Mouse (Mus musculus): Measurements from ENCODE around the gene Tmem60.

Tmem60 gene

DNA sequence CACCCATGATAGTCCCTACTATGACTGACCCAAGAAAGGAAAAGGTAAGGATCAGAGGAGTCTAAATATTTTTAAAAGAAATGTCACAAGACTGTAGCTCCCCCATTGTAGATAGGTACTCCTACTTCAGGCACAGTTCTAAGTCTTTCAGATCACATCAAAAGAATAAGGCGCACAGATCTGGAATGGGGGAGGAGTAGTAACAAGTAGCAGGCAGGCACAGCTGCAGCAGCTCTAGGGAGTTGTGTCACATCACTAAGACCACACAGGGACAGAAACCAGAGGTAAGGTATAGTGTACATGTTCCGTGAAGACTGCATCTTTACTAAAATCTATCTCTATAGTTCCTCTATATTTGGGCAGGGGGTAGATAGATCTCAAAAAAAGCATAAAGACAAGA lies 29.8 kb downstream of the Tmem60 start:
- DNase-seq (ENCODE audit: low spot score), result no peak

DNA sequence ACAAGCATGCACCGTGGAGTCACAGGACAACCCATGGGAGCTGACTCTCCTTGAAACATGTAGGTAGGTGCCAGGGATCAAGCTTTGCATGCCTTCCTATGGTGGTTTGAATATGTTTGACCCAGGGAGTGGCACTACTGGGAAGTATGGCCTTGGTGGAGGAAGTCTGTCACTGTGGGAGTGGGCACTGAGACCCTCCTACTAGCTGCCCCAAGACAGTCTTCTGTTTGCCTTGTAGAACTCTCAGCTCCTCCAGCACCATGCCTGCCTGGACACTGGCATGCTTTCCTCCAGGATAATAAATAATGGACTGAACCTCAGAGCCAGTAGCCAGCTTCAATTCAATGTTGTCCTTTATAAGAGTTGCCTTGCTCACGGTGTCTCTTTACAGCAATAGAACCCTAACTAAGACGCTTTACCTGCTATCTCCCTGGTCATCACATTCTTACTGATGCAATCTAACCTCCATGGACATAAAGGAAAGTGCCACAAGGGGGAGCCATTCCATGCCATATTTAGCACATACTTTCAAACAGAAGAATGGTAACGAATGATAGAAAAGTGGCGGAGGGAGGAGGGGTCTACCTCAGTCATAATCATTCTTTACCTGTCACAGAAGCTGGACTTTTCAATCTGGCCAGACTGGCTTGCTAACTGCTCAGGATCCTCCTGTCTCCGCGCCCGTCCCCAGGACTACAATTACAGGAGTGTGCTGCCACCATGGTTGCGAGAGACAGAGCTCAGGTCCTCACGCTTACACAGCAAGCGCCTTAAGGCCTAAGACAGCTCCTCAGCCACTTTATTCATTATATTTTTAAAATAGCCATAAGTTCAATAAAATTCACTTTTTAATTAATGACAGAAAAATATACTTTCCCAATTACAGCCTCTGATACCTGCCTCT lies 31.6 kb downstream of the Tmem60 start:
- DNase-seq (ENCODE audit: low spot score), result peak; percentile 66

DNA sequence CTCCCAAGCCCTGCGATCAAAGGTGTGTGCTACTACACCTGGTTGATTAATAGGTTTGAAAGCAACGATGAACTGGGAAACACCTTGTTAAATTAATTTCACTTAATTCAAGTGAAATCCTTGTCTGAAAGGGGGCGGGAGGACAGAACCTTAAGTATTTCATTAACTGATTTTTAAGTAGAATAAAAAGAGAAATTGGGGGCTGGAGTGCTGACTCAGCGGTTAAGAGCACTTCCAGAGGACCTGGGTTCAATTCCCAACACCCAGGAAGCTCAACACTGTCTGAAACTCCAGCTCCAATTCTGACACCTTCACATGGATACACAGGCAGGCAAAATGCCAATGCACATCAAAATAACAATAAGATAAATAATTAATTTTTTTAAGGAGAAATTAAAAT lies 37.0 kb downstream of the Tmem60 start:
- DNase-seq (ENCODE audit: low spot score), result no peak

DNA sequence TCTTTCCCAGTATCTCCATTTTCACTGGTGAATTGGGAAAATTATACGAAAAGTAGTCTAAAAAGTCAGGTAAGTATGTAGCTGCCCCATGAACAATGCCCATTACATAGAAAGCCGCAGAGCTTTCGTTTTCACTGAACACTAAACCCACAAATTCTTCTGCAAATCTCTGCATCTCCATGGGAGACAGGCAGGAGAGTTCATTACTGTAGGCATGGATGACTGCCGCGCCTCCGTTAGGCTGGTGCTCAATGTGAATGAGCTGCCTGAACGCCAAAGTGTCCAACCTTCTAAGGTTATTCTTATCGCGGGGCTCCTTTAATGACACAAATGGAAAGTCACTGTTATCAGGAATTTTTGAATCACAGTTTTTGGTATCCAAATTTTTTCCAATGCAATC lies 37.6 kb downstream of the Tmem60 start:
- no peak for DNase-seq (ENCODE audit: low spot score)

DNA sequence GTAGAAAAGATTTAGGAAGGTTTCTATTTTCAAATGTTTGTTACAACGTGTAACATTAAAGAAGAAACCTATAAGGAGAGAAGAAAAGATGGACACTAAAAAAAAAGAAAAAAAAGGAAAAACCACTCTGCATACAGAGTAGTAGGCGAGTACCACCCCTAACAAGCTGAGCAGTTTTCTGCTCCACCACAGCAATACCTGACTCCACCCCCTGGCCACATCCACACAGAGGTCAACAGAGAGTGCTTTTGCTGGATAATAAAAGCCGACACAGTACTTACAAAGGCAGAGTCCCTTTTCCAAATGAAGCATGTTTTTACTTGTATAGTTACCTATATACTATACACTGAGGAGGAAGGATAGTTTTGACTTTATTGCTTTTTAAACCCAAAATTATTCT lies 42.6 kb downstream of the Tmem60 start:
- no peak for DNase-seq (ENCODE audit: low spot score)

DNA sequence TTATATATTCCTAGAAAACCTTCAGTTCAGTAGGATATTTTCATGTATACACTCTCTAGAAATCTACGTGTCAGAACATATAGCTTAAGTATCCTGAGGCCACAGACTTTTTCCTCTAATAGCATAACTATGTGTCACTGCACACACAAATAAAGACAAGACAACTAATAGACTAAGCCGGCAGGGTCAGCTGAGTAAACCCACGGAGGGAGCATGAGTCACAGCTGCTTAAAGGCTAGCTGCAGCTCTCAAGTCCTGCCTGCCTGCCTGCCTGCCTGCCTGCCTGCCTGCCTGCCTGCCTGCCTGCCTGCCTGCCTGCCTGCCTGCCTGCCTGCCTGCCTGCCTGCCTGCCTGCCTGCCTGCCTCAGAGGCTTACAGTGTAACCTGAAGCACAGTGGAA lies 43.5 kb downstream of the Tmem60 start:
- no peak for DNase-seq (ENCODE audit: low spot score)

DNA sequence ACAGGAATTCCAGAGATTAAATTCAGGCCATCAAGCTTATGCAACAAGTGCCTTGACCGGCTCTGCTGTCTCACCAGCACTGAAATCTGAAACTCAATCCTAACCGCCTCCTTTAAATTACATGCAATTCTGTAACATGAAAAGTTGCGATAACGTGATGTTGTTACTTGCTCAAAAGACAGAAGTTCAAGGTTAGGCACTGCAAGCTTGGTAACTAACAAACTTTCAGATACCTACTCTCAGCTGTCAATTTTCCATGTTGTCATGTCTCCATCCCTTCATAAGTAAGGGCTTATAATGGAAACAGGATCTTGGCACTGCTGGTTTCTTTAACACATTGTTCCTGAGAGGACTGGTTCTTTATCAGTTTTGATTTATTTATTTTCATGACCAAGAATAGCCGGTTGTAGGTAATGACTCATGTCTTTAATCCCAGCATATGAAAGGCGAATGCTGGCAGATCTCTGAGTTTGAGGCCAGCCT lies 47.7 kb downstream of the Tmem60 start:
- no peak for DNase-seq (ENCODE audit: low spot score)

DNA sequence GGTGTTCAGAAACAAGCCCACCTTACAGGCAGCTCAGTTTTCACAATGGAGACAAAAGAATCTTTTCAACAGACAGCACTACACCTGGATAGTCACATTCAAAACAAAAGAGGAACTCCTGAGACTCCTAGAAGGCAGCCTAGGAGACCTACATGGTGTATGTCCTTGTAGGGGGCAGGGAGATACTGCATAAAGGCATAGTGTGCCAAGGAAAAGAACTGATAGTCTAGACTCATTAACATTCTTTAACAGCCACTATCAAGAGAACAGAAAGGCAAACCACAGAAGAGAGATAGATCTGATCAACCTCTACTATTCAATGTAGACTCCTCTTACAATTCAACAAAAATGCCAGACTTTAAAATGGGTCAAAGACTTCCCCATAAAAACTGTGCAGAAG lies 48.4 kb downstream of the Tmem60 start:
- no peak for DNase-seq (ENCODE audit: low spot score)

DNA sequence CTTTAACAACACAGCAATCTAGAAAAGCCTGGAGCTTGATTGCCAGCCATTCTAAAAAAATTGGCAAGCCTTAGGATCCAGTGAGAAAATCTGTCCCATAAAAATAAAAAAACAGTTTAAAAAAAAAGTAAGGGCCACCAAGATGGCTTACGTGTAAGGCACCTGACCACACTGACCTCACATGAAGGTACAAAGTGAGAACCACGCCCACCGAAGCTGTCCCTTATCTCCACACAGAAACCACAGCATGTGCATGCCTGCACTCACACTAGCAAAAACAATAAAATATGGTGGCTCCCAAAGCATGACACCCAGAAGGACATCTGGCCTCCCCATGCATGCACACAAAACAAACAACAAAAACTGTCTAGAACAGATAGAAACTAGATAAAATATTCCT lies 49.3 kb downstream of the Tmem60 start:
- DNase-seq (ENCODE audit: low spot score), result no peak

DNA sequence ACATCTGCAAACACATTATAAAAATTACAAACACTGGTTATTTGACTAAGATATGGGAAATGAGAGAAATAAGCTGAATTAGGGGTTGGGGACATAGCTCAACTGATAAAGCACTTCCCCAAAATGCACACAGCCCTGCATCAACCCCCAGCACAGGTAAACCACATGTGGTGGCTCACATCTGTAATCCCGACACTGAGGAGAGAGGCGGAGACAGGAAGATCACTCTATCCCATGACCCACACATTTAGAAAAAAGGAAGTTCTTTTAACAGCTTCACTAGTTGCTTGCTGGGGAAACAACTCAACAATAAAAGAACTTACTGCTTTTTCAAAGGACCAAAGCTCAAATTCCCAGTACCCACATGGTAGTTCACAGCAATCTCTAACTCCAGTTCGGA lies 50.6 kb downstream of the Tmem60 start:
- DNase-seq (ENCODE audit: low spot score), result no peak

DNA sequence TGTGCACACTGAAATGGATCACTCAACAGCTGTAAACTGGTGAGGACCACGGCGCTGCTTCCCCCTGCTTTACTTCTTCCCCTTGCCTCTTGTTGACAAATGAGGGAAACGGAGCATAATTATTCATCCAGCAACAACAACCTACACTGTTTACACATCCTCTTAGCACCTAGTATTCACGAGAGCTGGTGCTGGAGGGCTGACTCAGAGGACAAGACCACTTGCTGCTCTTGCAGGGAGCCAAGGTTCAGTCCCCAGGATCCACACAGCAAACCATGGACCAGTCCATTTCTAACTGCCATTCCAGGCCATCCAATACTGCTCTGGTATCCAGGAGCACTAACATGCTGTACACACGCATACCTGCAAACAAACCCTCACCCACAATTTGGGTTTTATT lies 53.9 kb downstream of the Tmem60 start:
- no peak for DNase-seq (ENCODE audit: low spot score)

All from testis, postnatal 10 days (tissue).